Mouse (Mus musculus) retina, postnatal 1 day (tissue): ENCODE measurements around the gene Cs.

ENCODE experiments used
- DNase-seq: peaks from one replicate; pipeline ENCODE4 v3.0.0-alpha.2; 2012

Gene Cs

GRCm38 (mm10) chr10:128336195-128336594 is 1.3 kb upstream of the Cs start:
- DNase-seq = no peak

DNA sequence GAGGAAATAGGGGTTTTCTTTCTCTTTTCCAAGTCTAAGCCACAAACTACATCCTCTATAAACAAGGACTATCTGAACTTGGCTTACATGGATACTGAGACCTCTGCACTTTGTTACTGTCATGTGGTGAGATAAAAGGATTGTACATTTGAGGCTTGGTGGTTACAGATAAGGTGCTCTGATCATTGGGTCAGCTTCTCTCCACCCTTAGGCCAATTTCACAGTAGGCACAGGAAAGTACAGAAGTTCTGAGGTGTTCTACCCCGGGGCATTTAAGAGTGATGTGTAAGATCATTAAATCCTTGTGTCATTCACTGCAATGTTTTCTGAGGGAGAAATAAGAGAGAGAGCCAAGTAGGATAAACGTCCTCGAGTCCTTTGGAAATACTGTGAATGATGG is 937 bp upstream of the Cs start:
- DNase-seq = no peak

DNA sequence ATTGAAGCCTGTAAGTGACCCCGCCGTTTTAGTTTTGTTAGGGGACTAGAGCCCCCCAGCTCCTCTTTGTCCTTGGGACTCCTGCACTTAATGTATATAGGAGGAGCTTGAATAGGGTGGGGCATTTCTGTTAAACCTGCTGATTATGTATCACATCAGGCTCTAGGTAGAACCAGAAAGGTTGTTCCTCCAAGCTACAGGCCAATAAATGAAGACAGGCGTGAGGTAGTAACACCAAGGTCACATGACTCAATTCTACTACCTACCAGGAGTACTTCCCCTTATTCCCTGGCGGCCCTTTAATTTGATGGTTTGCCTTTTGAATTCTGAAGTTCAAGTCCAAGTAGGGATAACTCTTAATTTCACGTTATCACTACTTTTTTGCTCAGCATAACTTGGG is 881 bp downstream of the Cs start:
- DNase-seq = no peak

DNA sequence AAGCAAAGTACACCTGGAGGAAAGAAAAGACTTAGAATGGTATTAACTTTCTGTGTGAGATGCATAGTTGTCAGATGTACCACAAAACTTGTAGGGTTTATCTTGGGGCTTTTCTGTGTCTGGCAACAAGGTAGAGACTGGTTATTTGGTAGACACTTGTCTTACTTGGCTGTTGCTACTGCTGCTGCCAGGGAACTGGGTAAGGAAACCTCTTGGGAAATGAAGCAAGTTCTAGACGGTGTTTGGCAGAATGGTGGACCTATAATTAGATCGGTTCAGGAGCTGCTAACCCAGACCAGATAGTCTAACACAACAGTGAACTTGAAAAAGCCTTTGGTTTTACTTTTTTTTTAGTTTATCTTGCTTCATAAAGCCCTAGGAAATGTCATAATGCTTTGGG is 1.4 kb downstream of the Cs start:
- no peak for DNase-seq

DNA sequence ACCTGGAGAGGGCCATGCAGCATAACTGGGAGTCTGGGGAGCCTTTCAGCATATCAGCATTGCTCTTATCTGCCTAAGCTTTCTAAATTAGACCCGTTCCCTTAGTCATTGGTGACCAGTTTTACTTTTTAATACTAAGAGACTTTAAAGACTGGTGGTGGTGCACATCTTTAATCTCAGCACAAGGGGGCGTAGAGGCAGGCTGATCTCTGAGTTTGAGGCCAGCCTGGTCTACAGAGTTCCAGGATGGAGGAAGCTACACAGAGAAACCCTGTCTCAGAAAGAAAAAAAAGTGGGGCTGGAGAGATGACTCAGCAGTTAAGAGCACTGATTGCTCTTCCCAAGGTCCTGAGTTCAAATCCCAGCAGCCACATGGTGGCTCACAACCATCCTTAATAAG is 2.7 kb downstream of the Cs start:
- peak; percentile 40 for DNase-seq

DNA sequence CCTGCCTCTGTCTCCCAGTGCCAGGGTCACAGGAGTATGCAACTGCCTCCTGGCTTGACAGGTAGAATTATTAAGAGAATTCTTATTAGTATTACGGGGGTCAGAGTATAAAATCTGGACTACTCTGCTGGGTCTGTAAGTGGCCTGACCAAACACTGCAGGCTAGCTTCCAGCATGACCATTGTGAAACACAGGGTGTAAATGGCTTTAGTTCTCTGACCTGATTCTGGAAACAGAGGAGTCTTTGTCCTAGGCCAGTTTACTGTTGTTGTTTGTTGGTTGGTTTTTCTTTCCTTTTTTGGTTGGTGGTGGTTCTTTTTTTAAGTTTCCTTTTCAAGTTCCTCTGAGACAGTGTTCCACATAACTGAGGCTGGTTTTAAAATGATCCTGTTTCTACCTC is 5.9 kb downstream of the Cs start:
- peak; percentile 68 for DNase-seq

GRCm38 (mm10) chr10:128344568-128345275 is 7.2 kb downstream of the Cs start:
- peak; percentile 82 for DNase-seq

DNA sequence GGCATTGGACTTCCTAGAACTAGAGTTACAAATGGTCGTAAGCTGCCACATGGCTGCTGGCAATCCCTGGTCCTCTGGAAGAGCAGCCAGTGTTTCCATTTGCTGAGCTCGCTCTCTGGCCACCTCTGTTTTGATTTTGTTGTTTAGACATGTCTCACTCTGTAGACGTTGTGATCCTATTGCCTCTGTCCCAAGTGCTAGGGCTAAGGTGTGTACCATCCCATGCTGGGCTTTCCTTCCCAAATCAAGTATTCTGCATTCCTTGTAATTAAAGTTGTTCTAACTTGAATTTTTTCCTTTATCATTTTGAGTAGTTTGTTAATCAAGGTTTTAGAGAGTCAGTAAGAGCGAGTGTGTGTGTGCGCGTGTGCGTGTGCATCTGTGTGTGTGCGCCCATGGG is 10.0 kb downstream of the Cs start:
- DNase-seq = no peak

DNA sequence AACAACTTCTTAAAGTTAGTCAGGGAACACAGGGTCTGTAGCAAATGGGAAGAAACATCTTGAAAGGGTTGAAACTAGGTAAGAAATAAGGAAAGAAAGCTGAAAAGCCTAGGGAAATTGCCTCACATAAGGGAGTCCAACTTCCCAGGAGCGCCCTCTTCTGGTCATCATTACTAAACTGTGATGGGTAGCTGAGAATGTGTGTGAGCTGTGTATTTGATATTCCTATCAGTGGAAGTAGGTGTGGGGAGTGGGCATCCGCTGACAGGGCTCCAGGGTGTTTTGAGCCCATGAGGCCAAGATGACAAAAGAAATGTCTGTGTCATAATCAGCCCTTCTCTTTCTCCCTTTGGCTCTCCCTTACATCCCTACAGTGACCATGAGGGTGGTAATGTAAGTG is 21.3 kb downstream of the Cs start:
- DNase-seq = peak; percentile 74

DNA sequence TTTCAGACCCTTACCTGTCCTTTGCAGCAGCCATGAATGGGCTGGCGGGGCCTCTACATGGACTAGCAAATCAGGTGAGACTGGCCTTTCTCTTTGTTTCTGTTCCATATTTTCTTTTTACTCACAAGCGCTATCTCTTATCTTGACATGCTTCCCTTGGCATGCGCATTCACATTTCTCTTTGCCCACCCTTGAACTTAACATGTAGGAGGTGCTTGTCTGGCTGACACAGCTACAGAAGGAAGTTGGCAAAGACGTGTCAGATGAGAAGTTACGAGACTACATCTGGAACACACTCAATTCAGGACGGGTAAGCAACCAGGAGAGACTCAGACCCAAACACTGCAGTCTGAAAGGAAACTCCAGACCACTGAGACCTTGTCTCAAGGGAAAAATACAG is 21.7 kb downstream of the Cs start:
- no peak for DNase-seq

DNA sequence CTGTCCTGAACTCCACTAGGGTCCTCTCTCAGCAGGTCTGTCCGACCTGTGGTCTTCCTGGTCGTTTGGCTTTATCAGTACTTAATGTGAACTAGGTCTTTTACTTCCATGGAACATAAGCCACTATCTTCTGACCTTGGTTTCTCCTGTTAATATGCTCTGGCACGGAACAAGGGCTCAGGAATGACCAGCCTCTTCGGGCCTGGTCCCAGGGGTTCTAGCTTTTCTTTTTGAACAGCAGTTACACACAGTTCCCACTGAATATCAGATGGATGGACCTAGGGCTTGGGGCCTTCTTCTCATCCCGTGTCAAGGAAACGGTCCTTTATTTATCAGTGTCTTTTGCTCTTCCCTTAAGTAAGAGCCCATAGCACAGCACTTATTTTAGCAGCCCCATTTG is 24.3 kb downstream of the Cs start:
- DNase-seq = no peak

GRCm38 (mm10) chr10:128362568-128362967 is 25.0 kb downstream of the Cs start:
- DNase-seq = peak; percentile 77

GRCm38 (mm10) chr10:128367899-128368401 is 30.4 kb downstream of the Cs start:
- DNase-seq = no peak

- peak; percentile 97 for DNase-seq
These were observed 31.1 kb downstream of the Cs start, which contains the start of gene Coq10a for GRCm38 (mm10) chr10:128368402-128369217. TSS of gene Coq10a (minus strand) at chr10:128368997.

DNA sequence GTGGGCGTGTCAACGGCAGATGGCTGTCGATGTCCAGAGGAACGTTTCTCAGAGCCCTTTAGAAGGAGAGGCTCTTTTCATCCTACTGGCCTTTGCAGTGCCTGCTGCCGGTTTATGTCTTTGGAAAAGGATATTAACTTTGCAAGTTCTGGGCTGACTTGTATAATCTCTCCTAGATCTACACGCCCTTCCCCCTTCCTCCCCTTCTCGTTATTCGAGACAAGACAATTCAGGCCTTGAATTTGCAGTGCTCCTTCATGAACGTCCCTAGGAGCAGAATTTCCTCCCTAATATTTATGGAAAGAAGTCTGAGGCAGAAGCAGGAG is 31.6 kb downstream of the Cs start:
- DNase-seq = no peak

DNA sequence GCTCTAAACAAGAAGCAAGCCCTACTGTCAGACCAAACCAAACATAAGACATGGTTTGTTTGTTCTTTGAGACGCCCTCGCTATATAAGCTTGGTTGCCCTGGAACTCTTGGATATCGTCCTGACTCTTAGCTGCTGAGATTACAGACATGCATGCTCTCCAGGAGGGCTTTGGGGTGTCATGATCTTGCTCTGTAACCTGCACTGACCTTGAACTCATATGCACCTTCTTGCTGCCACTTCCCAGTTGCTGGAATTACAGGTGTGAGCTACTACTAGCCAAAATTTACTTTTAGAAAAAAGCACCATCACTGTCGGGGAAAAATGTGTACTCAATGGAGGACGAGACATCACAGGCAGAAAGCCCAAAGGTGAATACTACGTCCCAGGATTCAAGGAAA is 32.1 kb downstream of the Cs start:
- no peak for DNase-seq

DNA sequence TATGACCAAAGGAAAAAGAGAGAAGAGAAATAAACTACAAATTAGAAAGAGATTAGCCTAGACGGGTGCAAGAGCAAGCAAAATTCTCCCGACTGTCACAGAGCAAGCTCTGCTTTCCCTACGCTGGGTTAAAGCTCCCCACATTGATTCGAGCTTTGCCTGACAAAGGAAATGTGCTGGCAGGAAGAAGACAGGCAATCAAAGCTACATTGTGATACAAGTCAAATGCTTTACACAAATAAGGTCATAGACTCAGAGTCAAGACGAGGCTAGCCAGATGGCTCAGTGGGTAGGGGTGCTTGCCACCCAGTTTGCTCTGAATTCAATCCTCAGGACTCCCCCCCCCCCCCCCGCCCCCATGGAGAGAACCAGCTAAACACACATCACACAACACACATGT is 32.5 kb downstream of the Cs start:
- no peak for DNase-seq

DNA sequence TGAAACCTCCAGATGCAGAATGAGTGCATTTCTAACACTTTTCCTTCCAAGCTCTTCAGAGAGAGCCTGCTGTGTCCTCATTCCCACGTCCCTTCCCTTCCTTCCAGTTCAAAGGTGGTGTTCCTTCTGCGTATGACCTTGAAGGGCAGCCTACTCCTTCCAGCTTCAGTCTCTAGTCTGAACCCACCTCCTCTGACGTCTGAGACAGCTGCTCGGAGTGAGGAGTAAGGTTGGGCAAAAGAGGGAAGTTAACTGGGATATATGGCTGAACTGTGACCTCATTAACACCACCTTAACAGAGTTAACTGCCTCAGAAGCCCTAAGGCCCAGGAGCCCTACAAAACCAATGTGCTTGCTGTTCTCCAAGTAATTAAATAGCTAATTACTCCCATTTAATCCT is 33.1 kb downstream of the Cs start:
- no peak for DNase-seq

DNA sequence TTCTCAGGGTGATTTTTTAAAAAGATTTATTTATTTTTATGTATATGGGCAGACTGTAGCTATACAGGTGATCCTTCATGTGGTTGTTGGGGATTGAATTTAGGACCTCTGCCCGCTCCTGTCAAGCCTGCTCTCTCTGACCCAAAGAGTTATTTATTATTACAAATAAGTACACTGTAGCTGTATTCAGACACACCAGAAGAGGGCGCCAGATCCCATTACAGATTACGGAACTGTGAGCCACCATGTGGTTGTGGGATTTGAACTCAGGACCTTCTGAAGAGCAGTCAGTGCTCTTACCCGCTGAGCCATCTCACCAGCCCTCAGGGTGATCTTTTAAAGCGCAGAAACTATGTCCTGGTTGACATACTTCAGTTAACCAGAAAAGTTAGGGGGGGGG is 34.6 kb downstream of the Cs start:
- DNase-seq = no peak

DNA sequence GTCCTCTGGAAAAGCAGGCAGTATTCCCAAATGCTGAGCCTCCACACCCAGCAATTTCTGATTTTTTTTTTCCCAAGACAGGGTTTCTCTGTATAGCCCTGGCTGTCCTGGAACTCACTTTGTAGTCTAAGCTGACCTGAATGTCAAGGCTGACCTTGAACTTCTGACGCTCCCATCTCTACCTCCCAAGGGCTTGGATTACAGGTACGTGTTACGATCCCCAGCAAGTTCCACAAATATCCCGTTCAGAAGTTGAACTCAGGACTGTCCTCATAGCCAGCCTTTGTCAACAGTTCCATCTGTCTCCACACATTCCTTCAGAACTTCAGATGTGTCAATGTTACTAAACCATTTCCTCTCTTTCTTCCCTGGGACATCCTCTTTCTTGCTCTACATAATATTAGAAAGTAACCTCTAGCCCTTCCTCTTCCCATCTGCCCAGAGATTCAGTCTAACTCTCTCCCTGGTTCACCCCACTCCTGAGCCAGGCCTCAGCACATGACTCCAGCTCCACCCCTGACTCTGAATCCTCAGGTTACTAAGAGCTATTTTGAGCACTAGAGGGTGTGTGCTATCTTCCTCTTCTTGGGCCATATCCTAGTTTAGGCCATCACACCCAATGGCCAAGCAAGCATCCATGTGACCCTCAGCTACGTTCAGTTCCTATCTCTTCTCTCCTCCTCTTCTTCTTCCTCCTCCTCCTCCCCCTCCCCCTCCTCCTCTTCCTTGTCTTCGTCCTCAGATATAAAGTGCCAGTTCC is 35.6 kb downstream of the Cs start:
- no peak for DNase-seq

- DNase-seq = peak; percentile 40
These were observed 36.9 kb downstream of the Cs start for GRCm38 (mm10) chr10:128374393-128374792.

DNA sequence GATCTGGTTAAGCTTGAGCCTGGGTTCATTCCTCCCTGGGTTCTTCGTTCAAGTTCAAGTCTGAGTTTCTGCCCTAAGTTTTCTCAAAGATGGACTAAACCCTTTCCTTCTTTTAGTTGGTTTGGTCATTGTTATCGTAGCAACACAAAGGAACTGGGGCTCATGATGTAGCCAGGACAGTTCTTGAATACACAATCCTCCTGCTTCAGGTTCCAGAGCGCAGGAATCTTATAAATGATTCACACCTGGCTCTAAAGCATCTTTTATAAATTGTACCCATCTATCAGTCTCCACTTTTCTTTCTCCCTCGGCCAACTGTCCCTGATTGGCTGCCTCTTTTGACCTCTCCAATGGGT is 38.5 kb downstream of the Cs start:
- no peak for DNase-seq

- DNase-seq = peak; percentile 87
These were observed 39.1 kb downstream of the Cs start, which contains the start of gene Ankrd52 for GRCm38 (mm10) chr10:128376455-128377211. TSS of gene Ankrd52 (plus strand) at chr10:128377115.
